Mouse (Mus musculus) bone marrow, adult 2 months (tissue): ENCODE measurements around the gene Cdipt. TPM values are rescaled to one million over a fixed set of nuclear protein-coding genes. Genes with fewer than 3 reads are reported as not detected.

ENCODE experiments used
- H3K27ac ChIP-seq: fragments of 200-500 bp; 2 replicates; pipeline ENCODE4 v1.5.1; 2012; ENCODE audit warnings: low read depth, mild to moderate bottlenecking, control low read depth, inconsistent platforms, low read length; ENCODE audit not compliant: control insufficient read depth, poor library complexity, insufficient read depth
- H3K4me1 ChIP-seq: fragments of 200-500 bp; 2 replicates; pipeline ENCODE4 v1.6.1; 2011; ENCODE audit warnings: low read length; ENCODE audit not compliant: control insufficient read depth, insufficient read depth
- H3K4me3 ChIP-seq: fragments of 200-500 bp; replicated peaks from 2 replicates; pipeline ENCODE3; 2011; ENCODE audit warnings: mild to moderate bottlenecking, low read depth, low read length, control low read depth; ENCODE audit not compliant: control insufficient read depth
- CTCF ChIP-seq: fragments of 200-500 bp; IDR thresholded peaks from 2 replicates; pipeline ENCODE4 v1.5.1; 2011; ENCODE audit warnings: low read length, control low read depth; ENCODE audit not compliant: control insufficient read depth, insufficient read depth
- POLR2A ChIP-seq: fragments of 200-500 bp; IDR thresholded peaks from 2 replicates; pipeline ENCODE4 v1.6.1; 2011; ENCODE audit warnings: low read depth, mild to moderate bottlenecking, control low read depth, low read length, borderline replicate concordance; ENCODE audit not compliant: control insufficient read depth
- WGBS: fragments of 180-500 bp; shearing (Covaris S2); methylation state at CpG from one replicate; pipeline ENCODE4 v1.1.7; 2018; 5-methylcytosine and 5-hydroxymethylcytosine counted together
- polyA plus RNA-seq: library from polyadenylated mRNA; stranded (reverse); fragments of >200 nt; gene quantifications from 2 replicates; pipeline ENCODE4 v1.2.4, GENCODE M21; 2011; ENCODE audit warnings: low replicate concordance; ENCODE audit not compliant: missing spikeins, insufficient read depth, insufficient read length

The Cdipt gene
- polyA plus RNA-seq, 1 experiment: 89.1 TPM

- no peak for TF ChIP-seq POLR2A
- no peak for TF ChIP-seq CTCF
- Histone ChIP-seq H3K4me1 (no peaks in the 10 kb centered on the region), H3K4me3 (peak within 1 kb of the TSS; percentile 1), H3K27ac (no peak within 1 kb of the TSS)
- WGBS: 3% methylated on average over 21 of the region's 21 CpGs
Observed at GRCm38 (mm10) chr7:126949403-126949792, 26.3 kb upstream of the Cdipt start, which contains the start of gene Asphd1. Asphd1 (minus strand) TSS chr7:126949582.

GRCm38 (mm10) chr7:126949793-126950646, 25.7 kb upstream of the Cdipt start, which contains the start of gene Sez6l2:
Sez6l2 (plus strand) TSS chr7:126950563.
- 2% methylated on average over 42 of the region's 42 CpGs for WGBS
- Histone ChIP-seq H3K4me3 (peak within 1 kb of the TSS; percentile 1), H3K4me1 (no peaks in the 10 kb centered on the region), H3K27ac (no peak within 1 kb of the TSS)
- no peak for TF ChIP-seq POLR2A
- no peak for TF ChIP-seq CTCF

GRCm38 (mm10) chr7:126950647-126951615, 24.8 kb upstream of the Cdipt start:
- Histone ChIP-seq H3K4me1 (no peaks in the 10 kb centered on the region), H3K27ac (no peak overlapping the region), H3K4me3 (no peak overlapping the region)
- 11% methylated on average over 26 of the region's 26 CpGs for WGBS
- TF ChIP-seq POLR2A (no peak), CTCF (no peak)

GRCm38 (mm10) chr7:126951741-126952140, 24.0 kb upstream of the Cdipt start:
- no peak overlapping the region for H3K4me3 ChIP-seq
- no peaks in the 10 kb centered on the region for H3K4me1 ChIP-seq
- 35% methylated on average over 4 of the region's 4 CpGs for WGBS
- no peak overlapping the region for H3K27ac ChIP-seq
- no peak for TF ChIP-seq CTCF
- TF ChIP-seq POLR2A: no peak

- TF ChIP-seq CTCF: no peak
- H3K4me3 ChIP-seq: no peak overlapping the region
- no peak overlapping the region for H3K27ac ChIP-seq
- WGBS: 8% methylated on average over 7 of the region's 8 CpGs
- no peaks in the 10 kb centered on the region for H3K4me1 ChIP-seq
Observed at GRCm38 (mm10) chr7:126952646-126953045, 23.1 kb upstream of the Cdipt start.

- peaks cover 2% of the 10 kb centered on the region for H3K4me1 ChIP-seq
- 22% methylated on average over 3 of the region's 3 CpGs for WGBS
- no peak overlapping the region for H3K27ac ChIP-seq
- H3K4me3 ChIP-seq: no peak overlapping the region
- TF ChIP-seq POLR2A (no peak), CTCF (no peak)
Observed at GRCm38 (mm10) chr7:126955125-126955524, 20.6 kb upstream of the Cdipt start.

GRCm38 (mm10) chr7:126959780-126960179, 15.9 kb upstream of the Cdipt start:
- Histone ChIP-seq H3K4me1 (peaks cover 2% of the 10 kb centered on the region), H3K27ac (no peak overlapping the region), H3K4me3 (no peak overlapping the region)
- no peak for TF ChIP-seq CTCF
- TF ChIP-seq POLR2A: no peak
- WGBS: 46% methylated on average over 9 of the region's 9 CpGs

GRCm38 (mm10) chr7:126961095-126961494, 14.6 kb upstream of the Cdipt start:
- H3K27ac ChIP-seq: no peak overlapping the region
- peaks cover 2% of the 10 kb centered on the region for H3K4me1 ChIP-seq
- 89% methylated on average over 5 of the region's 5 CpGs for WGBS
- TF ChIP-seq CTCF (no peak), POLR2A (no peak)
- H3K4me3 ChIP-seq: no peak overlapping the region
